9 mouse cellular contexts compared by ENCODE assay signal in the genomic region with DNA sequence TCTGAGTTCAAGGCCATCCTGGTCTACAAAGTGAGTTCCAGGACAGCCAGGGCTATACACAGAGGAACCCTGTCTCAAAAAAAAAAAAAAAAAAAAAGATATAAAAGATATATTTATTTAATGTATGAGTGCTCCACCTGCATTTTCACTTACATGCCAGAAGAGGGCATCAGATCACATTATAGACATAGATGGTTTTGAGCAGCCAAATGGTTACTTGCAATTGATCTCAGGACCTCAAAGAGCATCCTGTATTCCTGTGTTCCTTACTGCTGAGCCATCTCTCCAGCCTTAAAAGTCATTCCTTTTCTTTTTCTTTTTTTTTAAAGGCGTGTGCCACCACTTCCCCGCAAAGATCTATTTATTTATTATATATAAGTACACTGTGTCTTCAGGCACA. TPM values are rescaled to one million over a fixed set of nuclear protein-coding genes. Genes with fewer than 3 reads are reported as not detected.
DNase-seq lines count a peak whose midpoint lies in the region; ATAC-seq and TF ChIP-seq lines count a peak whose summit lies in the region.
"Had no signal": no experiment of that assay in that cellular context is flagged by ENCODE, and none has a peak within 500 bp of the region (broad histone marks: within the 10 kb centered on the region; RNA-seq: fewer than 3 reads in every experiment).

No protein-coding gene starts in this region.

- WGBS in forebrain, postnatal 0 days: 69% methylated on average over 2 of the region's 2 CpGs
- WGBS in forebrain, embryonic 13.5 days: 53% methylated on average over 2 of the region's 2 CpGs
- 45% methylated on average over 2 of the region's 2 CpGs for WGBS in lung, adult 2 months

- no peak for TF ChIP-seq POLR2A in lung, adult 2 months (IDR thresholded peaks at IDR 0.05; ENCODE audit: borderline replicate concordance, extremely low read depth, low read depth, low read length)
- no peak for TF ChIP-seq POLR2A in brain, embryonic 14.5 days (IDR thresholded peaks at IDR 0.05; ENCODE audit: borderline replicate concordance, extremely low read depth, insufficient read depth, insufficient read length, poor library complexity, severe bottlenecking)

- no peaks in the 10 kb centered on the region for H3K27me3 ChIP-seq in forebrain, postnatal 0 days (ENCODE audit: insufficient read depth, low read length)
- no peaks in the 10 kb centered on the region for H3K27me3 ChIP-seq in forebrain, embryonic 13.5 days
- H3K27me3 ChIP-seq: limb, embryonic 13.5 days had no signal

- peak; percentile 48 for TF ChIP-seq CTCF in forebrain, postnatal 0 days (IDR thresholded peaks at IDR 0.05; ENCODE audit: low read depth)
- TF ChIP-seq CTCF in lung, adult 2 months (IDR thresholded peaks at IDR 0.05; ENCODE audit: insufficient read depth, low read length): peak; percentile 41; the same call in 1 of the 2 replicates
- 0 out of 2 replicates have a peak, but pooled peaks have one; percentile 30 for TF ChIP-seq CTCF in brain, embryonic 14.5 days (IDR thresholded peaks at IDR 0.05; ENCODE audit: borderline replicate concordance, extremely low read depth, insufficient read depth, insufficient read length)

- no peak overlapping the region for H3K9ac ChIP-seq in forebrain, postnatal 0 days
- no peak overlapping the region for H3K9ac ChIP-seq in forebrain, embryonic 13.5 days
- H3K9ac ChIP-seq: limb, embryonic 13.5 days had no signal

- H3K9me3 ChIP-seq in forebrain, postnatal 0 days (ENCODE audit: low read length): no peaks in the 10 kb centered on the region
- no peaks in the 10 kb centered on the region for H3K9me3 ChIP-seq in forebrain, embryonic 13.5 days (replicated peaks)
- H3K9me3 ChIP-seq: limb, embryonic 13.5 days had no signal

- no peak for ATAC-seq in forebrain, postnatal 0 days
- ATAC-seq in forebrain, embryonic 13.5 days: no peak

- peak; percentile 30 for DNase-seq in forebrain, postnatal 0 days
- peak; percentile 3 for DNase-seq in lung, adult 2 months
- no peak for DNase-seq in lung, adult 18-20 months
- peak; percentile 57 for DNase-seq in brain, embryonic 14.5 days (ENCODE audit: low read depth)
- DNase-seq in retina, embryonic 14.5 days (ENCODE audit: low spot score): peak; percentile 72
- DNase-seq in thymus, postnatal 25 days: no peak
- no peak for DNase-seq in urinary bladder, adult 18-20 months (ENCODE audit: low spot score in 2 of 2)

- H3K27ac ChIP-seq in forebrain, postnatal 0 days (ENCODE audit: low read depth, low read length): no peak overlapping the region
- H3K27ac ChIP-seq in forebrain, embryonic 13.5 days: no peak overlapping the region

- H3K4me1 ChIP-seq in forebrain, postnatal 0 days (ENCODE audit: insufficient read depth): peaks cover 18% of the 10 kb centered on the region
- H3K4me1 ChIP-seq in forebrain, embryonic 13.5 days: peaks cover 33% of the 10 kb centered on the region
- H3K4me1 ChIP-seq in lung, adult 2 months (ENCODE audit: control insufficient read depth, insufficient read depth, low read length): peaks cover 16% of the 10 kb centered on the region

- no peak overlapping the region for H3K4me2 ChIP-seq in forebrain, postnatal 0 days (ENCODE audit: low read depth)
- no peak overlapping the region for H3K4me2 ChIP-seq in forebrain, embryonic 13.5 days

- no peak overlapping the region for H3K4me3 ChIP-seq in forebrain, postnatal 0 days (ENCODE audit: low read depth, low read length)
- H3K4me3 ChIP-seq in forebrain, embryonic 13.5 days: no peak overlapping the region
- H3K4me3 ChIP-seq in lung, adult 2 months (replicated peaks; ENCODE audit: extremely low read depth, low read depth, low read length): no peak overlapping the region

- H3K36me3 ChIP-seq in forebrain, postnatal 0 days (ENCODE audit: insufficient read depth): no peaks in the 10 kb centered on the region
- peaks cover 2% of the 10 kb centered on the region; the same call in 1 of the 2 replicates for H3K36me3 ChIP-seq in forebrain, embryonic 13.5 days (ENCODE audit: poor library complexity, severe bottlenecking)

RNA-seq across cellular contexts. Expression of a gene that starts 2.0 kb away (rescaled TPM):
- 27.8 and 32.2 TPM in 2 replicates for total RNA-seq in forebrain, postnatal 0 days (2014; rRNA removed)
- 25.3 and 30.1 TPM in 2 replicates for polyA plus RNA-seq in forebrain, postnatal 0 days (2015; fragmentation: Nextera tagmentation; extraction: Ambion mirVana)
- polyA plus RNA-seq in forebrain, embryonic 13.5 days (2015; fragmentation: Nextera tagmentation; extraction: Ambion mirVana): 97.5 and 110 TPM in 2 replicates
- 61.6 and 68.2 TPM in 2 replicates for polyA plus RNA-seq in lung, adult 2 months (2012; rRNA removed)
- polyA plus RNA-seq in brain, embryonic 14.5 days (2012; rRNA removed): 123 and 152 TPM in 2 replicates

RNA-seq across cellular contexts. Expression of a gene that starts 29.5 kb away (rescaled TPM):
- 80.7 and 104 TPM in 2 replicates for total RNA-seq in forebrain, postnatal 0 days (2014; rRNA removed)
- 31.7 and 37.4 TPM in 2 replicates for polyA plus RNA-seq in forebrain, postnatal 0 days (2015; fragmentation: Nextera tagmentation; extraction: Ambion mirVana)
- 64.2 and 72.5 TPM in 2 replicates for polyA plus RNA-seq in forebrain, embryonic 13.5 days (2015; fragmentation: Nextera tagmentation; extraction: Ambion mirVana)
- 236 and 264 TPM in 2 replicates for polyA plus RNA-seq in lung, adult 2 months (2012; rRNA removed)
- polyA plus RNA-seq in brain, embryonic 14.5 days (2012; rRNA removed): 152 and 157 TPM in 2 replicates

RNA-seq across cellular contexts. Expression of a gene that starts 30.6 kb away (rescaled TPM):
- total RNA-seq in forebrain, postnatal 0 days (2014; rRNA removed): 35.7 and 40.4 TPM in 2 replicates
- 25.4 and 26.5 TPM in 2 replicates for polyA plus RNA-seq in forebrain, postnatal 0 days (2015; fragmentation: Nextera tagmentation; extraction: Ambion mirVana)
- 16.1 and 17.8 TPM in 2 replicates for polyA plus RNA-seq in forebrain, embryonic 13.5 days (2015; fragmentation: Nextera tagmentation; extraction: Ambion mirVana)
- polyA plus RNA-seq in lung, adult 2 months (2012; rRNA removed): 22.3 and 25.4 TPM in 2 replicates
- 27.9 and 29.9 TPM in 2 replicates for polyA plus RNA-seq in brain, embryonic 14.5 days (2012; rRNA removed)

Comparison
In these comparisons a context has a peak if more than half of its experiments do, and no peak if none do; other contexts are left out.
1. DNase-seq: peak in forebrain, postnatal 0 days (single experiment), lung, adult 2 months (single experiment), brain, embryonic 14.5 days (single experiment) and retina, embryonic 14.5 days (single experiment); none in lung, adult 18-20 months (0 of 2), thymus, postnatal 25 days (single experiment) and urinary bladder, adult 18-20 months (0 of 2).
2. Peak in every context shown above with its lines, with median percentiles within 50 percentile points of each other: CTCF ChIP-seq.